Mouse (Mus musculus) adrenal gland, adult 2 months (tissue): ENCODE results near the gene Arfgef3. TPM values are rescaled to one million over a fixed set of nuclear protein-coding genes. Genes with fewer than 3 reads are reported as not detected.
"Not testable (repeated sequence)": the region's sequence is repeated elsewhere in the genome, so short reads cannot be mapped to it uniquely, and the experiment has no call there.

ENCODE experiments used
- DNase-seq: peaks from one replicate; pipeline ENCODE4 v3.0.0; 2021
- polyA plus RNA-seq: library from polyadenylated mRNA; depleted of rRNA; stranded (reverse); fragments of >200 nt; gene quantifications from 2 replicates; pipeline ENCODE4 v1.2.3, GENCODE M21; 2012
- total RNA-seq, 2 experiments: library from RNA; stranded (reverse); gene quantifications; 2 replicates each; pipeline ENCODE4 v1.2.3; 2021

Arfgef3 gene
- total and polyA plus RNA-seq, 3 experiments, result 0.79 to 5.7 (median 3.9) TPM

GRCm38 (mm10) chr10:18681385-18681954, 62.3 kb downstream of the Arfgef3 start:
- DNase-seq, result no peak

- DNase-seq, result no peak
Observed at GRCm38 (mm10) chr10:18680661-18681384, 62.9 kb downstream of the Arfgef3 start.

- DNase-seq, result no peak
Observed at GRCm38 (mm10) chr10:18678836-18679235, 64.9 kb downstream of the Arfgef3 start.

- DNase-seq, result no peak
Observed at GRCm38 (mm10) chr10:18664794-18665193, 79.0 kb downstream of the Arfgef3 start.

GRCm38 (mm10) chr10:18664016-18664415, 79.7 kb downstream of the Arfgef3 start:
- DNase-seq, result no peak

- no peak for DNase-seq
Observed at GRCm38 (mm10) chr10:18661606-18662220, 82.0 kb downstream of the Arfgef3 start.

- no peak for DNase-seq
Observed at GRCm38 (mm10) chr10:18660998-18661397, 82.8 kb downstream of the Arfgef3 start.

GRCm38 (mm10) chr10:18657588-18657987, 86.2 kb downstream of the Arfgef3 start:
- DNase-seq, result no peak

GRCm38 (mm10) chr10:18647069-18647468, 96.7 kb downstream of the Arfgef3 start:
- no peak for DNase-seq

- DNase-seq, result no peak
Observed at GRCm38 (mm10) chr10:18646035-18646434, 97.7 kb downstream of the Arfgef3 start.

- DNase-seq, result no peak
Observed at GRCm38 (mm10) chr10:18644346-18644745, 99.4 kb downstream of the Arfgef3 start.

GRCm38 (mm10) chr10:18643506-18643905, 100.2 kb downstream of the Arfgef3 start:
- DNase-seq, result no peak

- DNase-seq, result no peak
Observed at GRCm38 (mm10) chr10:18642854-18643253, 100.9 kb downstream of the Arfgef3 start.

- DNase-seq, result no peak
Observed at GRCm38 (mm10) chr10:18640596-18640995, 103.2 kb downstream of the Arfgef3 start.

- no peak for DNase-seq
Observed at GRCm38 (mm10) chr10:18635450-18635849, 108.3 kb downstream of the Arfgef3 start.

GRCm38 (mm10) chr10:18634405-18634985, 109.3 kb downstream of the Arfgef3 start:
- DNase-seq, result peak; percentile 49

GRCm38 (mm10) chr10:18630498-18630897, 113.3 kb downstream of the Arfgef3 start:
- no peak for DNase-seq

GRCm38 (mm10) chr10:18627530-18627929, 116.2 kb downstream of the Arfgef3 start:
- DNase-seq, result no peak

- no peak for DNase-seq
Observed at GRCm38 (mm10) chr10:18612796-18613195, 131.0 kb downstream of the Arfgef3 start.

GRCm38 (mm10) chr10:18604827-18605535, 138.8 kb downstream of the Arfgef3 start:
- not testable (repeated sequence) for DNase-seq

GRCm38 (mm10) chr10:18602030-18602429, 141.7 kb downstream of the Arfgef3 start:
- peak; percentile 70 for DNase-seq

- DNase-seq, result no peak
Observed at GRCm38 (mm10) chr10:18597601-18598000, 146.1 kb downstream of the Arfgef3 start.
